Mouse (Mus musculus) hindbrain, embryonic 13.5 days (tissue): ENCODE results near the gene Vezf1. TPM values are rescaled to one million over a fixed set of nuclear protein-coding genes. Genes with fewer than 3 reads are reported as not detected.

Source experiments
- ATAC-seq: fragments of 200-750 bp; cut with Nextera tagmentation; 2 replicates; pipeline ENCODE4 v1.8.0; 2017; ENCODE audit warnings: moderate TSS enrichment; ENCODE audit not compliant: low FRiP score
- H3K27ac ChIP-seq: fragments of 300-500 bp; sonication (generic); 2 replicates; pipeline ENCODE4 v1.5.1; 2015; ENCODE audit warnings: inconsistent platforms, mild to moderate bottlenecking, moderate library complexity
- H3K27me3 ChIP-seq: fragments of 300-500 bp; sonication (generic); 2 replicates; pipeline ENCODE4 v1.6.1; 2015; ENCODE audit warnings: mild to moderate bottlenecking, inconsistent platforms
- H3K36me3 ChIP-seq: fragments of 300-500 bp; sonication (generic); 2 replicates; pipeline ENCODE4 v1.6.1; 2015; ENCODE audit warnings: mild to moderate bottlenecking, inconsistent platforms
- H3K4me1 ChIP-seq: fragments of 300-500 bp; sonication (generic); replicated peaks from 2 replicates; pipeline ENCODE4 v1.6.1; 2015; ENCODE audit warnings: inconsistent platforms
- H3K4me2 ChIP-seq: fragments of 300-500 bp; sonication (generic); 2 replicates; pipeline ENCODE4 v1.6.1; 2015; ENCODE audit warnings: inconsistent platforms, mild to moderate bottlenecking, moderate library complexity
- H3K4me3 ChIP-seq: fragments of 300-500 bp; sonication (generic); 2 replicates; pipeline ENCODE4 v1.5.1; 2015; ENCODE audit warnings: mild to moderate bottlenecking, inconsistent platforms
- H3K9ac ChIP-seq: fragments of 300-500 bp; sonication (generic); 2 replicates; pipeline ENCODE4 v1.6.1; 2015; ENCODE audit warnings: mild to moderate bottlenecking, inconsistent platforms
- H3K9me3 ChIP-seq: fragments of 300-500 bp; sonication (generic); 2 replicates; pipeline ENCODE4 v1.6.1; 2016; ENCODE audit warnings: inconsistent platforms
- WGBS: fragments of 180-500 bp; shearing (Covaris S2); methylation state at CpG from one replicate; pipeline ENCODE4 v1.1.7; 2015; 5-methylcytosine and 5-hydroxymethylcytosine counted together
- polyA plus RNA-seq: library from polyadenylated mRNA; unstranded; fragments of >200 nt; fragmentation: Nextera tagmentation; extraction: Ambion mirVana; gene quantifications from 2 replicates; pipeline ENCODE4 v1.2.1, GENCODE M21; 2015

Gene Vezf1
- polyA plus RNA-seq, 1 experiment from 2014 or later: 53.9 TPM

GRCm38 (mm10) chr11:88105494-88106291 lies 37.6 kb downstream of the Vezf1 start:
- H3K4me1 ChIP-seq: peaks cover 47% of the 10 kb centered on the region
- H3K9me3 ChIP-seq: no peaks in the 10 kb centered on the region
- H3K27me3 ChIP-seq: no peaks in the 10 kb centered on the region
- H3K4me3 ChIP-seq: no peak overlapping the region
- WGBS: 79% methylated on average over 6 of the region's 6 CpGs
- ATAC-seq: no peak
- no peaks in the 10 kb centered on the region for H3K36me3 ChIP-seq
- peak overlapping the region; percentile 52; the same call in 1 of the 2 replicates for H3K27ac ChIP-seq
- no peak overlapping the region for H3K9ac ChIP-seq
- no peak overlapping the region for H3K4me2 ChIP-seq

- no peak for ATAC-seq
These were observed 38.1 kb downstream of the Vezf1 start for GRCm38 (mm10) chr11:88106292-88106554.

GRCm38 (mm10) chr11:88107365-88107764 lies 39.3 kb downstream of the Vezf1 start:
- 88% methylated on average over 4 of the region's 4 CpGs for WGBS
- H3K27ac ChIP-seq: no peak overlapping the region
- no peaks in the 10 kb centered on the region for H3K9me3 ChIP-seq
- no peaks in the 10 kb centered on the region for H3K36me3 ChIP-seq
- no peak overlapping the region for H3K9ac ChIP-seq
- no peak for ATAC-seq
- H3K27me3 ChIP-seq: no peaks in the 10 kb centered on the region
- H3K4me1 ChIP-seq: peaks cover 46% of the 10 kb centered on the region
- no peak overlapping the region for H3K4me2 ChIP-seq
- no peak overlapping the region for H3K4me3 ChIP-seq

More at GRCm38 (mm10) chr11:88106292-88106554, 38.1 kb downstream of the Vezf1 start:
- H3K27me3 ChIP-seq: no peaks in the 10 kb centered on the region
- H3K4me1 ChIP-seq: peaks cover 42% of the 10 kb centered on the region
- 84% methylated on average over 8 of the region's 8 CpGs for WGBS
- no peak overlapping the region for H3K9ac ChIP-seq
- H3K36me3 ChIP-seq: no peaks in the 10 kb centered on the region
- no peak overlapping the region for H3K4me2 ChIP-seq
- no peak overlapping the region for H3K4me3 ChIP-seq
- H3K27ac ChIP-seq: peak overlapping the region; percentile 52; the same call in 1 of the 2 replicates
- H3K9me3 ChIP-seq: no peaks in the 10 kb centered on the region

GRCm38 (mm10) chr11:88110031-88110594 lies 42.0 kb downstream of the Vezf1 start:
- no peak overlapping the region for H3K4me2 ChIP-seq
- no peaks in the 10 kb centered on the region for H3K36me3 ChIP-seq
- H3K9me3 ChIP-seq: no peaks in the 10 kb centered on the region
- no peak overlapping the region for H3K27ac ChIP-seq
- H3K4me3 ChIP-seq: no peak overlapping the region
- 60% methylated on average over 8 of the region's 9 CpGs for whole genome bisulfite sequencing
- H3K9ac ChIP-seq: no peak overlapping the region
- peaks cover 70% of the 10 kb centered on the region for H3K4me1 ChIP-seq
- no peaks in the 10 kb centered on the region for H3K27me3 ChIP-seq
- no peak for ATAC-seq

GRCm38 (mm10) chr11:88112078-88112477 lies 44.0 kb downstream of the Vezf1 start:
- H3K4me2 ChIP-seq: no peak overlapping the region
- no peaks in the 10 kb centered on the region for H3K9me3 ChIP-seq
- H3K36me3 ChIP-seq: no peaks in the 10 kb centered on the region
- no peak overlapping the region for H3K9ac ChIP-seq
- no peak overlapping the region for H3K4me3 ChIP-seq
- peaks cover 72% of the 10 kb centered on the region for H3K4me1 ChIP-seq
- WGBS: 55% methylated on average over 13 of the region's 13 CpGs
- H3K27ac ChIP-seq: peak overlapping the region; percentile 26; the same call in 1 of the 2 replicates
- no peaks in the 10 kb centered on the region for H3K27me3 ChIP-seq
- ATAC-seq: no peak

GRCm38 (mm10) chr11:88112677-88113333 lies 44.7 kb downstream of the Vezf1 start:
- Histone ChIP-seq H3K9ac (no peak overlapping the region), H3K27ac (no peak overlapping the region), H3K9me3 (no peaks in the 10 kb centered on the region), H3K4me1 (peaks cover 72% of the 10 kb centered on the region), H3K27me3 (no peaks in the 10 kb centered on the region), H3K4me3 (no peak overlapping the region), H3K4me2 (no peak overlapping the region), H3K36me3 (no peaks in the 10 kb centered on the region)
- ATAC-seq: no peak
- 75% methylated on average over 7 of the region's 7 CpGs for WGBS

- no peaks in the 10 kb centered on the region for H3K36me3 ChIP-seq
- H3K9ac ChIP-seq: no peak overlapping the region
- no peak overlapping the region for H3K4me2 ChIP-seq
- H3K4me1 ChIP-seq: peaks cover 77% of the 10 kb centered on the region
- ATAC-seq: no peak
- no peaks in the 10 kb centered on the region for H3K27me3 ChIP-seq
- WGBS: 45% methylated on average over 6 of the region's 6 CpGs
- no peak overlapping the region for H3K4me3 ChIP-seq
- no peaks in the 10 kb centered on the region for H3K9me3 ChIP-seq
- peak overlapping the region; percentile 77 for H3K27ac ChIP-seq
These were observed 45.6 kb downstream of the Vezf1 start for GRCm38 (mm10) chr11:88113543-88114271.

GRCm38 (mm10) chr11:88114871-88115301 lies 46.8 kb downstream of the Vezf1 start:
- no peak for ATAC-seq
- no peaks in the 10 kb centered on the region for H3K36me3 ChIP-seq
- peak overlapping the region; percentile 63; the same call in 1 of the 2 replicates for H3K9ac ChIP-seq
- WGBS: 35% methylated on average over 8 of the region's 8 CpGs
- H3K27ac ChIP-seq: peak overlapping the region; percentile 77
- no peak overlapping the region for H3K4me2 ChIP-seq
- H3K27me3 ChIP-seq: no peaks in the 10 kb centered on the region
- no peak overlapping the region for H3K4me3 ChIP-seq
- H3K4me1 ChIP-seq: peaks cover 85% of the 10 kb centered on the region
- no peaks in the 10 kb centered on the region for H3K9me3 ChIP-seq

- no peak overlapping the region for H3K4me3 ChIP-seq
- H3K27me3 ChIP-seq: no peaks in the 10 kb centered on the region
- no peak overlapping the region for H3K9ac ChIP-seq
- H3K4me1 ChIP-seq: peaks cover 89% of the 10 kb centered on the region
- no peak overlapping the region for H3K4me2 ChIP-seq
- H3K9me3 ChIP-seq: no peaks in the 10 kb centered on the region
- peak overlapping the region; percentile 94; the same call in 1 of the 2 replicates for H3K27ac ChIP-seq
- no peak for ATAC-seq
- 83% methylated on average over 6 of the region's 6 CpGs for WGBS
- no peaks in the 10 kb centered on the region for H3K36me3 ChIP-seq
These were observed 48.5 kb downstream of the Vezf1 start for GRCm38 (mm10) chr11:88116568-88116967.

- Histone ChIP-seq H3K27ac (peak overlapping the region; percentile 94), H3K4me3 (no peak overlapping the region), H3K4me2 (no peak overlapping the region), H3K9me3 (no peaks in the 10 kb centered on the region), H3K36me3 (no peaks in the 10 kb centered on the region), H3K9ac (0 out of 2 replicates have a peak overlapping the region, but pooled peaks have one; percentile 58), H3K4me1 (peaks cover 91% of the 10 kb centered on the region), H3K27me3 (no peaks in the 10 kb centered on the region)
- WGBS: 66% methylated on average over 10 of the region's 10 CpGs
- ATAC-seq: no peak
These were observed 49.4 kb downstream of the Vezf1 start for GRCm38 (mm10) chr11:88117356-88118090.

GRCm38 (mm10) chr11:88118091-88118440 lies 50.0 kb downstream of the Vezf1 start:
- peak overlapping the region; percentile 94 for H3K27ac ChIP-seq
- H3K4me1 ChIP-seq: peaks cover 91% of the 10 kb centered on the region
- no peaks in the 10 kb centered on the region for H3K36me3 ChIP-seq
- no peak overlapping the region for H3K4me3 ChIP-seq
- no peaks in the 10 kb centered on the region for H3K27me3 ChIP-seq
- peak overlapping the region; percentile 58; the same call in 1 of the 2 replicates for H3K9ac ChIP-seq
- no peaks in the 10 kb centered on the region for H3K9me3 ChIP-seq
- ATAC-seq: no peak
- no peak overlapping the region for H3K4me2 ChIP-seq
- 39% methylated on average over 6 of the region's 6 CpGs for WGBS
